Mouse (Mus musculus) embryo, embryonic 11.5 days (tissue): ENCODE data around the gene Ncbp3.
"Not testable (repeated sequence)": the region's sequence is repeated elsewhere in the genome, so short reads cannot be mapped to it uniquely, and the experiment has no call there.

ENCODE experiments used
- DNase-seq: peaks from one replicate; pipeline ENCODE4 v3.0.0-alpha.2; 2012; ENCODE audit warnings: low read depth, low spot score

Gene Ncbp3

GRCm38 (mm10) chr11:73085391-73085790 lies 37.8 kb downstream of the Ncbp3 start:
- no peak for DNase-seq

- no peak for DNase-seq
These were observed 40.3 kb downstream of the Ncbp3 start for GRCm38 (mm10) chr11:73087700-73088480.

GRCm38 (mm10) chr11:73090283-73090682 lies 42.7 kb downstream of the Ncbp3 start, which contains the start of gene Itgae:
Gene Itgae (plus strand): TSS chr11:73090583.
- no peak for DNase-seq

- DNase-seq, result no peak
These were observed 43.2 kb downstream of the Ncbp3 start for GRCm38 (mm10) chr11:73090826-73091225.

GRCm38 (mm10) chr11:73092057-73092456 lies 44.5 kb downstream of the Ncbp3 start:
- no peak for DNase-seq

GRCm38 (mm10) chr11:73092877-73093276 lies 45.3 kb downstream of the Ncbp3 start:
- no peak for DNase-seq

GRCm38 (mm10) chr11:73094231-73094995 lies 46.8 kb downstream of the Ncbp3 start:
- no peak for DNase-seq

GRCm38 (mm10) chr11:73098860-73099259 lies 51.3 kb downstream of the Ncbp3 start:
- no peak for DNase-seq

- no peak for DNase-seq
These were observed 52.6 kb downstream of the Ncbp3 start for GRCm38 (mm10) chr11:73099976-73100750.

- DNase-seq, result no peak
These were observed 53.7 kb downstream of the Ncbp3 start for GRCm38 (mm10) chr11:73101308-73101707.

GRCm38 (mm10) chr11:73105246-73105645 lies 57.7 kb downstream of the Ncbp3 start:
- no peak for DNase-seq

- not testable (repeated sequence) for DNase-seq
These were observed 59.8 kb downstream of the Ncbp3 start for GRCm38 (mm10) chr11:73107358-73107757.

- no peak for DNase-seq
These were observed 60.8 kb downstream of the Ncbp3 start for GRCm38 (mm10) chr11:73108195-73108897.

- DNase-seq, result no peak
These were observed 61.5 kb downstream of the Ncbp3 start for GRCm38 (mm10) chr11:73108898-73109625.

- DNase-seq, result no peak
These were observed 62.4 kb downstream of the Ncbp3 start for GRCm38 (mm10) chr11:73109941-73110340.

GRCm38 (mm10) chr11:73111414-73111813 lies 63.8 kb downstream of the Ncbp3 start:
- no peak for DNase-seq

- DNase-seq, result no peak
These were observed 78.9 kb downstream of the Ncbp3 start for GRCm38 (mm10) chr11:73126495-73126894.

GRCm38 (mm10) chr11:73131020-73131419 lies 83.4 kb downstream of the Ncbp3 start:
- no peak for DNase-seq

- DNase-seq, result no peak
These were observed 85.4 kb downstream of the Ncbp3 start for GRCm38 (mm10) chr11:73132999-73133398.

- DNase-seq, result no peak
These were observed 86.6 kb downstream of the Ncbp3 start for GRCm38 (mm10) chr11:73134222-73134621.

GRCm38 (mm10) chr11:73136587-73136986 lies 89.0 kb downstream of the Ncbp3 start:
- DNase-seq, result no peak
